8 mouse cellular contexts compared by ENCODE assay signal in genomic region chr11:3761339-3761738, GRCm38 (mm10).
A peak's percentile ranks its signal among the peaks of the same experiment; 100 is the strongest.
DNase-seq lines count a peak whose midpoint lies in the region; ATAC-seq and TF ChIP-seq lines count a peak whose summit lies in the region.

No protein-coding gene starts in this region.

- peak overlapping the region; percentile 58 for H3K4me3 ChIP-seq in kidney, embryonic 15.5 days (replicated peaks)
- peak overlapping the region; percentile 61 for H3K4me3 ChIP-seq in hindbrain, embryonic 14.5 days (replicated peaks; ENCODE audit: low read length)
- H3K4me3 ChIP-seq in midbrain, postnatal 0 days (ENCODE audit: low read depth, low read length) = peak overlapping the region; percentile 69

- 0 out of 2 replicates have a peak, but pooled peaks have one; percentile 15 for ATAC-seq in kidney, embryonic 15.5 days (replicated peaks; ENCODE audit: low FRiP score)
- 0 out of 2 replicates have a peak, but pooled peaks have one; percentile 2 for ATAC-seq in hindbrain, embryonic 14.5 days (ENCODE audit: low FRiP score)
- peak; percentile 29; the same call in 1 of the 2 replicates for ATAC-seq in midbrain, postnatal 0 days (ENCODE audit: low FRiP score)
- ATAC-seq in frontal cortex, adult (ENCODE audit: low TSS enrichment) = no peak

- TF ChIP-seq CTCF in midbrain, postnatal 0 days (IDR thresholded peaks at IDR 0.05) = no peak

- peaks cover 15% of the 10 kb centered on the region for H3K4me1 ChIP-seq in kidney, embryonic 15.5 days
- peaks cover 6% of the 10 kb centered on the region; the same call in 1 of the 2 replicates for H3K4me1 ChIP-seq in hindbrain, embryonic 14.5 days (replicated peaks; ENCODE audit: control insufficient read depth, insufficient read depth, low read length)
- no peaks in the 10 kb centered on the region; the same call in 1 of the 2 replicates for H3K4me1 ChIP-seq in midbrain, postnatal 0 days (ENCODE audit: insufficient read depth, low read length)

- no peaks in the 10 kb centered on the region for H3K36me3 ChIP-seq in kidney, embryonic 15.5 days
- no peaks in the 10 kb centered on the region for H3K36me3 ChIP-seq in hindbrain, embryonic 14.5 days (replicated peaks; ENCODE audit: control insufficient read depth, insufficient read depth)
- no peaks in the 10 kb centered on the region; the same call in 1 of the 2 replicates for H3K36me3 ChIP-seq in midbrain, postnatal 0 days (ENCODE audit: insufficient read depth, low read length)

- peak overlapping the region; percentile 86 for H3K4me2 ChIP-seq in kidney, embryonic 15.5 days
- peak overlapping the region; percentile 95 for H3K4me2 ChIP-seq in hindbrain, embryonic 14.5 days (replicated peaks)
- peak overlapping the region; percentile 92 for H3K4me2 ChIP-seq in midbrain, postnatal 0 days (ENCODE audit: low read depth, low read length, poor library complexity, severe bottlenecking)

- WGBS in kidney, embryonic 15.5 days = 12% methylated on average over 11 of the region's 11 CpGs
- 12% methylated on average over 11 of the region's 11 CpGs for WGBS in hindbrain, embryonic 14.5 days
- 5% methylated on average over 10 of the region's 11 CpGs for WGBS in midbrain, postnatal 0 days

- DNase-seq in kidney, postnatal 25 days = no peak
- DNase-seq in embryo, embryonic 10.5 days (ENCODE audit: low spot score) = peak; percentile 51
- DNase-seq in hindbrain, embryonic 14.5 days (ENCODE audit: low spot score) = no peak
- DNase-seq in midbrain, postnatal 0 days (ENCODE audit: low spot score) = no peak
- DNase-seq in adrenal gland, postnatal 14 days = no peak
- DNase-seq in lung, postnatal 10 days = no peak

- no peak overlapping the region for H3K27ac ChIP-seq in kidney, embryonic 15.5 days
- peak overlapping the region; percentile 78 for H3K27ac ChIP-seq in hindbrain, embryonic 14.5 days
- peak overlapping the region; percentile 77 for H3K27ac ChIP-seq in midbrain, postnatal 0 days (ENCODE audit: low read depth, low read length)

- no peaks in the 10 kb centered on the region for H3K9me3 ChIP-seq in kidney, embryonic 15.5 days (replicated peaks)
- no peaks in the 10 kb centered on the region for H3K9me3 ChIP-seq in hindbrain, embryonic 14.5 days (ENCODE audit: control insufficient read depth, low read length)
- H3K9me3 ChIP-seq in midbrain, postnatal 0 days (ENCODE audit: low read length) = no peaks in the 10 kb centered on the region

- peak overlapping the region; percentile 35 for H3K9ac ChIP-seq in kidney, embryonic 15.5 days
- peak overlapping the region; percentile 80 for H3K9ac ChIP-seq in hindbrain, embryonic 14.5 days
- H3K9ac ChIP-seq in midbrain, postnatal 0 days (replicated peaks; ENCODE audit: low read length, poor library complexity, severe bottlenecking) = peak overlapping the region; percentile 79

- H3K27me3 ChIP-seq in kidney, embryonic 15.5 days = peaks cover 56% of the 10 kb centered on the region
- H3K27me3 ChIP-seq in hindbrain, embryonic 14.5 days (ENCODE audit: control insufficient read depth, insufficient read depth, low read length) = 0 out of 2 replicates have a peak, but pooled peaks cover 5% of the 10 kb centered on the region
- 0 out of 2 replicates have a peak, but pooled peaks cover 3% of the 10 kb centered on the region for H3K27me3 ChIP-seq in midbrain, postnatal 0 days (ENCODE audit: insufficient read depth, low read length)
